Mouse (Mus musculus): ENCODE data around the gene Endov. TPM values are rescaled to one million over a fixed set of nuclear protein-coding genes. Genes with fewer than 3 reads are reported as not detected.

Gene Endov
- 10.9 and 15.1 TPM in 2 replicates for polyA plus RNA-seq (2014; fragmentation: Nextera tagmentation; extraction: Ambion mirVana)

- Histone ChIP-seq H3K4me1 (ENCODE audit: control insufficient read depth, insufficient read depth, low read length) (peaks cover 5% of the 10 kb centered on the region), H3K9me3 (ENCODE audit: control insufficient read depth, low read length) (no peaks in the 10 kb centered on the region), H3K4me2 (ENCODE audit: low read depth, low read length) (peak within 1 kb of the TSS; percentile 82), H3K27me3 (replicated peaks; ENCODE audit: control insufficient read depth, insufficient read depth, low read length) (no peaks in the 10 kb centered on the region), H3K27ac (replicated peaks; ENCODE audit: low read depth, low read length) (peak within 1 kb of the TSS; percentile 88), H3K4me3 (ENCODE audit: low read depth, low read length) (peak within 1 kb of the TSS; percentile 88), H3K36me3 (ENCODE audit: control insufficient read depth, insufficient read depth, low read length) (peaks cover 10% of the 10 kb centered on the region; the same call in 1 of the 2 replicates), H3K9ac (ENCODE audit: low read depth, low read length) (peak within 1 kb of the TSS; percentile 85)
- ATAC-seq (ENCODE audit: low read depth) (peak; percentile 98), DNase-seq (ENCODE audit: low spot score) (peak; percentile 98)
- WGBS: under 1% methylated on average over 41 of the region's 66 CpGs
Measured at GRCm38 (mm10) chr11:119490861-119491689, at the start of gene Endov. Endov (plus strand) TSS chr11:119491347.

GRCm38 (mm10) chr11:119442199-119442598 is 48.9 kb upstream of the Endov start:
- Histone ChIP-seq H3K9me3 (ENCODE audit: control insufficient read depth, low read length) (no peaks in the 10 kb centered on the region), H3K36me3 (ENCODE audit: control insufficient read depth, insufficient read depth, low read length) (no peaks in the 10 kb centered on the region), H3K4me3 (ENCODE audit: low read depth, low read length) (no peak overlapping the region), H3K4me1 (ENCODE audit: control insufficient read depth, insufficient read depth, low read length) (no peaks in the 10 kb centered on the region), H3K9ac (ENCODE audit: low read depth, low read length) (no peak overlapping the region), H3K4me2 (ENCODE audit: low read depth, low read length) (no peak overlapping the region), H3K27me3 (replicated peaks; ENCODE audit: control insufficient read depth, insufficient read depth, low read length) (no peaks in the 10 kb centered on the region), H3K27ac (replicated peaks; ENCODE audit: low read depth, low read length) (no peak overlapping the region)
- WGBS: 95% methylated on average over 8 of the region's 8 CpGs
- ATAC-seq (ENCODE audit: low read depth): no peak
- no peak for DNase-seq (ENCODE audit: low spot score)

- H3K36me3 ChIP-seq (ENCODE audit: control insufficient read depth, insufficient read depth, low read length): no peaks in the 10 kb centered on the region
Measured at GRCm38 (mm10) chr11:119443442-119443841, 47.7 kb upstream of the Endov start.

GRCm38 (mm10) chr11:119456097-119456496 is 35.0 kb upstream of the Endov start:
- Histone ChIP-seq H3K4me2 (ENCODE audit: low read depth, low read length) (no peak overlapping the region), H3K27me3 (replicated peaks; ENCODE audit: control insufficient read depth, insufficient read depth, low read length) (no peaks in the 10 kb centered on the region), H3K27ac (replicated peaks; ENCODE audit: low read depth, low read length) (no peak overlapping the region), H3K4me3 (ENCODE audit: low read depth, low read length) (no peak overlapping the region), H3K4me1 (ENCODE audit: control insufficient read depth, insufficient read depth, low read length) (no peaks in the 10 kb centered on the region), H3K9me3 (ENCODE audit: control insufficient read depth, low read length) (no peaks in the 10 kb centered on the region), H3K9ac (ENCODE audit: low read depth, low read length) (no peak overlapping the region), H3K36me3 (ENCODE audit: control insufficient read depth, insufficient read depth, low read length) (no peaks in the 10 kb centered on the region)
- WGBS: 72% methylated on average over 4 of the region's 4 CpGs
- ATAC-seq (ENCODE audit: low read depth) (no peak), DNase-seq (ENCODE audit: low spot score) (no peak)

More at GRCm38 (mm10) chr11:119443442-119443841, 47.7 kb upstream of the Endov start:
- no peaks in the 10 kb centered on the region for H3K4me1 ChIP-seq (ENCODE audit: control insufficient read depth, insufficient read depth, low read length)
- H3K27ac ChIP-seq (replicated peaks; ENCODE audit: low read depth, low read length): no peak overlapping the region
- no peaks in the 10 kb centered on the region for H3K27me3 ChIP-seq (replicated peaks; ENCODE audit: control insufficient read depth, insufficient read depth, low read length)
- 90% methylated on average over 9 of the region's 9 CpGs for WGBS
- DNase-seq (ENCODE audit: low spot score): no peak
- H3K9me3 ChIP-seq (ENCODE audit: control insufficient read depth, low read length): no peaks in the 10 kb centered on the region
- ATAC-seq (ENCODE audit: low read depth): no peak
- H3K4me2 ChIP-seq (ENCODE audit: low read depth, low read length): no peak overlapping the region
- H3K4me3 ChIP-seq (ENCODE audit: low read depth, low read length): no peak overlapping the region
- no peak overlapping the region for H3K9ac ChIP-seq (ENCODE audit: low read depth, low read length)

- no peak for ATAC-seq (ENCODE audit: low read depth)
- no peak overlapping the region for H3K27ac ChIP-seq (replicated peaks; ENCODE audit: low read depth, low read length)
- no peaks in the 10 kb centered on the region for H3K9me3 ChIP-seq (ENCODE audit: control insufficient read depth, low read length)
- H3K4me2 ChIP-seq (ENCODE audit: low read depth, low read length): no peak overlapping the region
- H3K4me1 ChIP-seq (ENCODE audit: control insufficient read depth, insufficient read depth, low read length): no peaks in the 10 kb centered on the region
- no peaks in the 10 kb centered on the region for H3K27me3 ChIP-seq (replicated peaks; ENCODE audit: control insufficient read depth, insufficient read depth, low read length)
- DNase-seq (ENCODE audit: low spot score): no peak
- no peak overlapping the region for H3K9ac ChIP-seq (ENCODE audit: low read depth, low read length)
- 0 out of 2 replicates have a peak, but pooled peaks cover 6% of the 10 kb centered on the region for H3K36me3 ChIP-seq (ENCODE audit: control insufficient read depth, insufficient read depth, low read length)
- 93% methylated on average over 4 of the region's 4 CpGs for WGBS
- H3K4me3 ChIP-seq (ENCODE audit: low read depth, low read length): no peak overlapping the region
Measured at GRCm38 (mm10) chr11:119477876-119478275, 13.3 kb upstream of the Endov start.

- Histone ChIP-seq H3K9ac (ENCODE audit: low read depth, low read length) (peak overlapping the region; percentile 85), H3K27ac (replicated peaks; ENCODE audit: low read depth, low read length) (peak overlapping the region; percentile 88), H3K36me3 (ENCODE audit: control insufficient read depth, insufficient read depth, low read length) (peaks cover 16% of the 10 kb centered on the region), H3K27me3 (replicated peaks; ENCODE audit: control insufficient read depth, insufficient read depth, low read length) (no peaks in the 10 kb centered on the region), H3K4me2 (ENCODE audit: low read depth, low read length) (peak overlapping the region; percentile 82), H3K4me3 (ENCODE audit: low read depth, low read length) (peak overlapping the region; percentile 88), H3K4me1 (ENCODE audit: control insufficient read depth, insufficient read depth, low read length) (peaks cover 5% of the 10 kb centered on the region), H3K9me3 (ENCODE audit: control insufficient read depth, low read length) (no peaks in the 10 kb centered on the region)
- WGBS: 5% methylated on average over 26 of the region's 27 CpGs
- no peak for DNase-seq (ENCODE audit: low spot score)
- peak; percentile 27; the same call in 1 of the 2 replicates for ATAC-seq (ENCODE audit: low read depth)
Measured at GRCm38 (mm10) chr11:119491690-119492087, 542 bp downstream of the Endov start.

- 94% methylated on average over 6 of the region's 6 CpGs for WGBS
- H3K9ac ChIP-seq (ENCODE audit: low read depth, low read length): no peak overlapping the region
- no peak overlapping the region for H3K27ac ChIP-seq (replicated peaks; ENCODE audit: low read depth, low read length)
- H3K27me3 ChIP-seq (replicated peaks; ENCODE audit: control insufficient read depth, insufficient read depth, low read length): no peaks in the 10 kb centered on the region
- peak overlapping the region; percentile 82 for H3K4me2 ChIP-seq (ENCODE audit: low read depth, low read length)
- peaks cover 5% of the 10 kb centered on the region for H3K4me1 ChIP-seq (ENCODE audit: control insufficient read depth, insufficient read depth, low read length)
- H3K4me3 ChIP-seq (ENCODE audit: low read depth, low read length): no peak overlapping the region
- ATAC-seq (ENCODE audit: low read depth) (no peak), DNase-seq (ENCODE audit: low spot score) (no peak)
- no peaks in the 10 kb centered on the region for H3K9me3 ChIP-seq (ENCODE audit: control insufficient read depth, low read length)
- peaks cover 27% of the 10 kb centered on the region for H3K36me3 ChIP-seq (ENCODE audit: control insufficient read depth, insufficient read depth, low read length)
Measured at GRCm38 (mm10) chr11:119492830-119493229, 1.7 kb downstream of the Endov start.

GRCm38 (mm10) chr11:119493516-119493915 is 2.4 kb downstream of the Endov start:
- Histone ChIP-seq H3K9me3 (ENCODE audit: control insufficient read depth, low read length) (no peaks in the 10 kb centered on the region), H3K9ac (ENCODE audit: low read depth, low read length) (no peak overlapping the region), H3K36me3 (ENCODE audit: control insufficient read depth, insufficient read depth, low read length) (peaks cover 29% of the 10 kb centered on the region), H3K4me3 (ENCODE audit: low read depth, low read length) (no peak overlapping the region), H3K4me2 (ENCODE audit: low read depth, low read length) (no peak overlapping the region), H3K27me3 (replicated peaks; ENCODE audit: control insufficient read depth, insufficient read depth, low read length) (no peaks in the 10 kb centered on the region), H3K4me1 (ENCODE audit: control insufficient read depth, insufficient read depth, low read length) (peaks cover 5% of the 10 kb centered on the region), H3K27ac (replicated peaks; ENCODE audit: low read depth, low read length) (no peak overlapping the region)
- 61% methylated on average over 4 of the region's 4 CpGs for WGBS
- ATAC-seq (ENCODE audit: low read depth) (no peak), DNase-seq (ENCODE audit: low spot score) (no peak)
